Mouse (Mus musculus) erythroblast, embryonic 14.5 days (primary cell): Measurements from ENCODE around the gene Aldh16a1.

Experiments used
- GATA1 ChIP-seq: IDR thresholded peaks from 2 replicates; pipeline ENCODE4 v1.6.1; 2012; ENCODE audit warnings: low read length, inconsistent platforms, mixed read lengths
- TAL1 ChIP-seq: IDR thresholded peaks from 3 replicates; pipeline ENCODE4 v1.6.1; 2012; ENCODE audit warnings: low read length, inconsistent platforms, mixed read lengths

GRCm38 (mm10) chr7:45129776-45130512, 24.4 kb downstream of the Aldh16a1 start:
- TF ChIP-seq GATA1 (no peak), TAL1 (no peak)
